Mouse (Mus musculus) heart, embryonic 14.5 days (tissue): ENCODE measurements at regions not wholly inside any gene's neighbourhood (a gene's known extent, or its start where the extent isn't known, plus 50 kb on each side); places are given as distances from the start of the nearest gene placed in this dataset.

ENCODE experiments used
- ATAC-seq: fragments of 200-750 bp; cut with Nextera tagmentation; 2 replicates; pipeline ENCODE4 v1.8.0; 2017; ENCODE audit warnings: low read depth, moderate TSS enrichment; ENCODE audit not compliant: insufficient number of reproducible peaks, insufficient read depth, low FRiP score
- H3K27ac ChIP-seq, 2 experiments: fragments of 200-500 bp in 1 of 2; fragments of 300-500 bp in 1 of 2; sonication (generic) in 1 of 2; replicated peaks in 1 of 2; 2 replicates each; pipeline ENCODE4 v1.5.1; 2012 to 2014; ENCODE audit warnings: low read depth in 2 of 2, low read length in 2 of 2, control low read depth in 1 of 2, mild to moderate bottlenecking in 1 of 2, mixed read lengths in 1 of 2; ENCODE audit not compliant: control insufficient read depth in 1 of 2, insufficient read depth in 1 of 2
- H3K27me3 ChIP-seq: fragments of 300-500 bp; sonication (generic); 2 replicates; pipeline ENCODE4 v1.6.1; 2014; ENCODE audit warnings: mild to moderate bottlenecking, low read length, control low read depth; ENCODE audit not compliant: control insufficient read depth, insufficient read depth
- H3K36me3 ChIP-seq: fragments of 300-500 bp; sonication (generic); 2 replicates; pipeline ENCODE4 v1.6.1; 2014; ENCODE audit warnings: mild to moderate bottlenecking, control low read depth, low read length, mixed read lengths; ENCODE audit not compliant: control insufficient read depth, insufficient read depth
- H3K4me1 ChIP-seq, 2 experiments: fragments of 200-500 bp in 1 of 2; fragments of 300-500 bp in 1 of 2; sonication (generic) in 1 of 2; 2 replicates each; pipeline ENCODE4 v1.6.1; 2012 to 2014; ENCODE audit warnings: low read length in 2 of 2, control low read depth in 1 of 2, mixed read lengths in 1 of 2; ENCODE audit not compliant: control insufficient read depth in 2 of 2, insufficient read depth in 2 of 2
- H3K4me2 ChIP-seq: fragments of 300-500 bp; sonication (generic); 2 replicates; pipeline ENCODE4 v1.6.1; 2014; ENCODE audit warnings: mild to moderate bottlenecking, low read length
- H3K4me3 ChIP-seq, 2 experiments: fragments of 200-500 bp in 1 of 2; fragments of 300-500 bp in 1 of 2; sonication (generic) in 1 of 2; 2 replicates each; pipeline ENCODE4 v1.5.1; 2012 to 2014; ENCODE audit warnings: low read length in 2 of 2, mild to moderate bottlenecking in 2 of 2, control low read depth in 1 of 2, low read depth in 1 of 2, moderate library complexity in 1 of 2; ENCODE audit not compliant: control insufficient read depth in 1 of 2, insufficient read depth in 1 of 2
- H3K9ac ChIP-seq: fragments of 300-500 bp; sonication (generic); 2 replicates; pipeline ENCODE4 v1.6.1; 2014; ENCODE audit warnings: mild to moderate bottlenecking, low read length
- H3K9me3 ChIP-seq: fragments of 300-500 bp; sonication (generic); 2 replicates; pipeline ENCODE4 v1.6.1; 2016; ENCODE audit warnings: low read length, control low read depth; ENCODE audit not compliant: control insufficient read depth
- WGBS: fragments of 180-500 bp; shearing (Covaris S2); extraction: QIAGEN DNeasy Blood & Tissue Kit; methylation state at CpG from one replicate; pipeline ENCODE4 v1.1.7; 2014; 5-methylcytosine and 5-hydroxymethylcytosine counted together

- H3K4me1 ChIP-seq = peaks cover 6 to 20% of the 10 kb centered on the region in 2 experiments
- H3K27me3 ChIP-seq = no peaks in the 10 kb centered on the region
- 30% methylated on average over 3 of the region's 3 CpGs for WGBS
- no peaks in the 10 kb centered on the region for H3K9me3 ChIP-seq
- no peaks in the 10 kb centered on the region for H3K36me3 ChIP-seq
- no peak overlapping the region for H3K4me2 ChIP-seq
- no peak overlapping the region for H3K4me3 ChIP-seq
- no peak for ATAC-seq
- H3K27ac ChIP-seq = 0 out of 4 replicates have a peak overlapping the region, but pooled peaks have one; percentile 2 to 30
- no peak overlapping the region for H3K9ac ChIP-seq
Observed at GRCm38 (mm10) chr3:99738093-99738803, 147.0 kb upstream of the Spag17 start.

GRCm38 (mm10) chr3:99739654-99740053, 145.6 kb upstream of the Spag17 start:
- no peak for ATAC-seq
- no peak overlapping the region for H3K27ac ChIP-seq
- no peaks in the 10 kb centered on the region for H3K36me3 ChIP-seq
- no peaks in the 10 kb centered on the region for H3K27me3 ChIP-seq
- no peak overlapping the region for H3K4me2 ChIP-seq
- H3K9me3 ChIP-seq = no peaks in the 10 kb centered on the region
- WGBS = 84% methylated on average over 7 of the region's 7 CpGs
- H3K4me1 ChIP-seq = peaks cover 6 to 20% of the 10 kb centered on the region in 2 experiments
- H3K4me3 ChIP-seq = no peak overlapping the region
- H3K9ac ChIP-seq = no peak overlapping the region

- H3K27me3 ChIP-seq = no peaks in the 10 kb centered on the region
- WGBS = 76% methylated on average over 3 of the region's 3 CpGs
- H3K9me3 ChIP-seq = no peaks in the 10 kb centered on the region
- H3K27ac ChIP-seq = no peak overlapping the region
- H3K4me2 ChIP-seq = no peak overlapping the region
- H3K9ac ChIP-seq = no peak overlapping the region
- no peaks in the 10 kb centered on the region for H3K36me3 ChIP-seq
- peaks cover 6 to 11% of the 10 kb centered on the region in 2 experiments for H3K4me1 ChIP-seq
- no peak for ATAC-seq
- H3K4me3 ChIP-seq = no peak overlapping the region
Observed at GRCm38 (mm10) chr3:99741249-99742222, 143.7 kb upstream of the Spag17 start.

GRCm38 (mm10) chr3:99749725-99750124, 135.5 kb upstream of the Spag17 start:
- 85% methylated on average over 8 of the region's 8 CpGs for WGBS
- no peak overlapping the region for H3K27ac ChIP-seq
- ATAC-seq = no peak
- no peaks in the 10 kb centered on the region for H3K27me3 ChIP-seq
- H3K9ac ChIP-seq = no peak overlapping the region
- H3K36me3 ChIP-seq = no peaks in the 10 kb centered on the region
- H3K4me2 ChIP-seq = no peak overlapping the region
- no peaks in the 10 kb centered on the region for H3K9me3 ChIP-seq
- no peaks in the 10 kb centered on the region for H3K4me1 ChIP-seq
- no peak overlapping the region for H3K4me3 ChIP-seq

GRCm38 (mm10) chr3:99778526-99778925, 106.7 kb upstream of the Spag17 start:
- Histone ChIP-seq H3K4me3 (no peak overlapping the region), H3K36me3 (no peaks in the 10 kb centered on the region), H3K27ac (no peak overlapping the region), H3K9ac (no peak overlapping the region), H3K9me3 (0 out of 2 replicates have a peak, but pooled peaks cover 5% of the 10 kb centered on the region), H3K4me1 (no peaks in the 10 kb centered on the region), H3K27me3 (no peaks in the 10 kb centered on the region), H3K4me2 (no peak overlapping the region)
- ATAC-seq = no peak
- WGBS = 71% methylated on average over 6 of the region's 6 CpGs

GRCm38 (mm10) chr3:99785955-99786529, 99.2 kb upstream of the Spag17 start:
- Histone ChIP-seq H3K9me3 (no peaks in the 10 kb centered on the region), H3K4me3 (no peak overlapping the region), H3K36me3 (no peaks in the 10 kb centered on the region), H3K9ac (no peak overlapping the region), H3K27ac (no peak overlapping the region), H3K4me1 (no peaks in the 10 kb centered on the region), H3K27me3 (no peaks in the 10 kb centered on the region), H3K4me2 (no peak overlapping the region)
- WGBS = 53% methylated on average over 3 of the region's 3 CpGs
- ATAC-seq = no peak

GRCm38 (mm10) chr3:99791316-99791715, 93.9 kb upstream of the Spag17 start:
- Histone ChIP-seq H3K4me1 (no peaks in the 10 kb centered on the region), H3K4me3 (no peak overlapping the region), H3K9me3 (no peaks in the 10 kb centered on the region), H3K4me2 (no peak overlapping the region), H3K27ac (no peak overlapping the region), H3K36me3 (no peaks in the 10 kb centered on the region), H3K27me3 (no peaks in the 10 kb centered on the region), H3K9ac (no peak overlapping the region)
- 78% methylated on average over 6 of the region's 6 CpGs for WGBS
- ATAC-seq = no peak
